ENCODE assay signal across 9 mouse cellular contexts in genomic region chr15:27937003-27937860, GRCm38 (mm10).
A peak's percentile ranks its signal among the peaks of the same experiment; 100 is the strongest.
DNase-seq lines count a peak whose midpoint lies in the region; ATAC-seq and TF ChIP-seq lines count a peak whose summit lies in the region.
"Had no signal": no experiment of that assay in that cellular context is flagged by ENCODE, and none has a peak within 500 bp of the region (broad histone marks: within the 10 kb centered on the region; RNA-seq: fewer than 3 reads in every experiment).

No protein-coding gene starts in this region.

- H3K4me2 ChIP-seq in limb, embryonic 11.5 days (ENCODE audit: low read depth, severe bottlenecking): peak overlapping the region; percentile 39
- peak overlapping the region; percentile 71 for H3K4me2 ChIP-seq in midbrain, embryonic 14.5 days (ENCODE audit: low read length)

- peaks cover 34% of the 10 kb centered on the region for H3K4me1 ChIP-seq in heart, adult 2 months (ENCODE audit: control insufficient read depth, insufficient read depth, low read length)
- H3K4me1 ChIP-seq in limb, embryonic 11.5 days (ENCODE audit: control insufficient read depth, insufficient read depth, low read length): peaks cover 33% of the 10 kb centered on the region
- H3K4me1 ChIP-seq in midbrain, embryonic 14.5 days (ENCODE audit: control insufficient read depth, insufficient read depth, low read length): peaks cover 52% of the 10 kb centered on the region

- no peaks in the 10 kb centered on the region for H3K36me3 ChIP-seq in heart, adult 2 months (ENCODE audit: control insufficient read depth, insufficient read depth, low read length)
- H3K36me3 ChIP-seq in limb, embryonic 11.5 days (ENCODE audit: control insufficient read depth, insufficient read depth, low read length): no peaks in the 10 kb centered on the region
- no peaks in the 10 kb centered on the region for H3K36me3 ChIP-seq in midbrain, embryonic 14.5 days (ENCODE audit: control insufficient read depth, insufficient read depth, low read length)

- WGBS in heart, adult 2 months: 12% methylated on average over 20 of the region's 20 CpGs
- 22% methylated on average over 20 of the region's 20 CpGs for WGBS in limb, embryonic 11.5 days
- WGBS in midbrain, embryonic 14.5 days: 1% methylated on average over 20 of the region's 20 CpGs

- no peaks in the 10 kb centered on the region for H3K27me3 ChIP-seq in heart, adult 2 months (ENCODE audit: control insufficient read depth, insufficient read depth, low read length)
- no peaks in the 10 kb centered on the region for H3K27me3 ChIP-seq in limb, embryonic 11.5 days (ENCODE audit: control insufficient read depth, insufficient read depth, low read length)
- H3K27me3 ChIP-seq in midbrain, embryonic 14.5 days (ENCODE audit: control insufficient read depth, insufficient read depth, low read length): no peaks in the 10 kb centered on the region
- H3K27me3 ChIP-seq: CH12.LX had no signal

- no peak overlapping the region for H3K9ac ChIP-seq in heart, adult 2 months (ENCODE audit: low read depth, low read length)
- H3K9ac ChIP-seq in limb, embryonic 11.5 days (ENCODE audit: low read length): peak overlapping the region; percentile 17; the same call in 1 of the 2 replicates
- peak overlapping the region; percentile 65 for H3K9ac ChIP-seq in midbrain, embryonic 14.5 days (replicated peaks; ENCODE audit: low read length)

- DNase-seq in lung, adult 18-20 months: peak; percentile 35 to 48
- DNase-seq in lung, postnatal 25 days (ENCODE audit: low spot score): no peak
- DNase-seq in embryo, embryonic 10.5 days (ENCODE audit: low spot score): peak; percentile 92
- peak; percentile 58 to 66 for DNase-seq in heart, adult 2 months
- peak; percentile 44 to 54 for DNase-seq in kidney, adult 8-10 months
- peak; percentile 69 for DNase-seq in limb, embryonic 11.5 days (ENCODE audit: low spot score)
- peak; percentile 94 for DNase-seq in midbrain, embryonic 14.5 days
- peak; percentile 67 for DNase-seq in testis, postnatal 10 days (ENCODE audit: low spot score)

- TF ChIP-seq POLR2A in heart, adult 2 months (IDR thresholded peaks at IDR 0.05; ENCODE audit: insufficient read depth, low read depth, low read length): no peak

- no peak overlapping the region for H3K27ac ChIP-seq in heart, adult 2 months
- no peak overlapping the region for H3K27ac ChIP-seq in limb, embryonic 11.5 days (replicated peaks; ENCODE audit: low read depth, low read length)
- peak overlapping the region; percentile 97 for H3K27ac ChIP-seq in midbrain, embryonic 14.5 days (replicated peaks; ENCODE audit: low read depth, low read length)

- H3K79me2 ChIP-seq in heart, adult 2 months (replicated peaks; ENCODE audit: control insufficient read depth, insufficient read depth, low read length): 0 out of 2 replicates have a peak, but pooled peaks cover 1% of the 10 kb centered on the region

- peak; percentile 81 for ATAC-seq in limb, embryonic 11.5 days (ENCODE audit: insufficient number of reproducible peaks, low FRiP score, low TSS enrichment, low read depth)
- peak; percentile 97 for ATAC-seq in midbrain, embryonic 14.5 days (ENCODE audit: low FRiP score, low TSS enrichment)

- peak overlapping the region; percentile 0; the same call in 1 of the 2 replicates for H3K4me3 ChIP-seq in heart, adult 2 months
- no peak overlapping the region; the same call in 1 of the 2 replicates for H3K4me3 ChIP-seq in limb, embryonic 11.5 days (ENCODE audit: low read depth, low read length)
- peak overlapping the region; percentile 33 for H3K4me3 ChIP-seq in midbrain, embryonic 14.5 days (replicated peaks; ENCODE audit: low read depth, low read length)

- intact Hi-C loops in heart, adult 2 months (cut with DNase I): loop anchor here (5.0 kb wide), 1 partner anchor 85 kb away; no protein-coding TSS in a partner anchor

- no peak for TF ChIP-seq EP300 in heart, adult 2 months (IDR thresholded peaks at IDR 0.05; ENCODE audit: insufficient read depth, low read depth, low read length)

- no peaks in the 10 kb centered on the region for H3K9me3 ChIP-seq in limb, embryonic 11.5 days (ENCODE audit: control insufficient read depth, low read length)
- H3K9me3 ChIP-seq in midbrain, embryonic 14.5 days (ENCODE audit: control insufficient read depth, low read length): no peaks in the 10 kb centered on the region

- peak; percentile 47 for TF ChIP-seq CTCF in heart, adult 2 months (IDR thresholded peaks at IDR 0.05)
